Mouse (Mus musculus) CH12.LX (cell line): ENCODE measurements around the gene Slc25a12. TPM values are rescaled to one million over a fixed set of nuclear protein-coding genes. Genes with fewer than 3 reads are reported as not detected.

ENCODE experiments used
- DNase-seq: peaks from one replicate; pipeline ENCODE4 v3.0.0-alpha.2; 2013; ENCODE audit errors: extremely low read depth
- H3K27ac ChIP-seq: 2 replicates; pipeline ENCODE4 v1.5.1; 2012; ENCODE audit warnings: low read depth, mild to moderate bottlenecking, control low read depth, moderate library complexity; ENCODE audit not compliant: insufficient read depth
- H3K27me3 ChIP-seq: replicated peaks from 2 replicates; pipeline ENCODE3; 2012; ENCODE audit warnings: inconsistent platforms
- H3K36me3 ChIP-seq, 2 experiments: replicated peaks in 1 of 2; 2 replicates each; pipeline versions ENCODE3 to v1.6.1; 2012; ENCODE audit warnings: inconsistent platforms in 1 of 2, low read length in 1 of 2, mild to moderate bottlenecking in 1 of 2, mixed read lengths in 1 of 2, moderate library complexity in 1 of 2; ENCODE audit not compliant: control insufficient read depth in 1 of 2, insufficient read depth in 1 of 2
- H3K4me1 ChIP-seq, 2 experiments: 2 replicates each; pipeline ENCODE4 v1.6.1; 2012; ENCODE audit warnings: inconsistent platforms in 1 of 2, moderate library complexity in 1 of 2; ENCODE audit not compliant: insufficient read depth in 2 of 2, control insufficient read depth in 1 of 2
- H3K4me2 ChIP-seq: 2 replicates; pipeline ENCODE4 v1.6.1; 2012; ENCODE audit warnings: low read depth, mild to moderate bottlenecking, control low read depth; ENCODE audit not compliant: poor library complexity, insufficient read depth, severe bottlenecking
- H3K4me3 ChIP-seq, 3 experiments: fragments of 150-350 bp in 1 of 3; sonication (generic) in 1 of 3; replicated peaks in 1 of 3; 2 replicates each; pipeline versions ENCODE3 to v1.5.1; 2011 to 2012; ENCODE audit warnings: low read depth in 2 of 3, low read length in 2 of 3, mild to moderate bottlenecking in 2 of 3, moderate library complexity in 2 of 3, control low read depth in 1 of 3, improper control_type of control experiment in 1 of 3, inconsistent platforms in 1 of 3, mixed read lengths in 1 of 3; ENCODE audit not compliant: poor library complexity in 1 of 3
- H3K79me2 ChIP-seq: replicated peaks from 2 replicates; pipeline ENCODE4 v1.6.1; 2012; ENCODE audit warnings: mild to moderate bottlenecking, moderate library complexity; ENCODE audit not compliant: control insufficient read depth, poor library complexity, insufficient read depth, severe bottlenecking; ENCODE audit errors: extremely low read depth
- H3K9ac ChIP-seq: 2 replicates; pipeline ENCODE4 v1.6.1; 2012; ENCODE audit warnings: low read depth, mild to moderate bottlenecking, control low read depth, moderate library complexity; ENCODE audit not compliant: insufficient read depth
- H3K9me3 ChIP-seq: replicated peaks from 2 replicates; pipeline ENCODE3; 2012; ENCODE audit warnings: low read length, inconsistent platforms, mixed read lengths
- CHD1 ChIP-seq: IDR thresholded peaks from 2 replicates; pipeline ENCODE4 v1.6.1; 2012; ENCODE audit warnings: low read depth, low read length, improper control_type of control experiment, inconsistent platforms
- CHD2 ChIP-seq: IDR thresholded peaks from 2 replicates; pipeline ENCODE4 v1.6.1; 2011; ENCODE audit warnings: low read length, improper control_type of control experiment
- ETS1 ChIP-seq: conservative IDR thresholded peaks from 2 replicates; pipeline ENCODE4 v1.6.1; 2012; ENCODE audit warnings: low read depth, mild to moderate bottlenecking, inconsistent platforms, low read length, improper control_type of control experiment, moderate library complexity
- HCFC1 ChIP-seq: IDR thresholded peaks from 2 replicates; pipeline ENCODE4 v1.6.1; 2012; ENCODE audit warnings: low read depth, mild to moderate bottlenecking, inconsistent platforms, low read length, improper control_type of control experiment
- MEF2A ChIP-seq: IDR thresholded peaks from 2 replicates; pipeline ENCODE4 v1.6.1; 2014; ENCODE audit warnings: low read depth, mild to moderate bottlenecking, inconsistent platforms, low read length, improper control_type of control experiment, borderline replicate concordance
- NELFE ChIP-seq: IDR thresholded peaks from 2 replicates; pipeline ENCODE4 v1.6.1; 2011; ENCODE audit warnings: low read depth, low read length, improper control_type of control experiment
- NRF1 ChIP-seq: IDR thresholded peaks from 2 replicates; pipeline ENCODE4 v1.6.1; 2014; ENCODE audit warnings: low read depth, mild to moderate bottlenecking, inconsistent platforms, low read length, improper control_type of control experiment, moderate library complexity
- POLR2A ChIP-seq: IDR thresholded peaks from 2 replicates; pipeline ENCODE4 v1.6.1; 2011; ENCODE audit warnings: low read depth, mild to moderate bottlenecking, improper control_type of control experiment, low read length
- POLR2AphosphoS2 ChIP-seq: IDR thresholded peaks from 2 replicates; pipeline ENCODE4 v1.6.1; 2011; ENCODE audit warnings: low read depth, low read length, improper control_type of control experiment
- RAD21 ChIP-seq: IDR thresholded peaks from 2 replicates; pipeline ENCODE4 v1.6.1; 2011; ENCODE audit warnings: low read depth, mild to moderate bottlenecking, low read length, improper control_type of control experiment, moderate library complexity
- TCF12 ChIP-seq: IDR thresholded peaks from 2 replicates; pipeline ENCODE4 v1.6.1; 2014; ENCODE audit warnings: low read depth, mild to moderate bottlenecking, inconsistent platforms, low read length, improper control_type of control experiment
- USF2 ChIP-seq: conservative IDR thresholded peaks from 2 replicates; pipeline ENCODE4 v1.6.1; 2011; ENCODE audit warnings: low read depth, low read length, improper control_type of control experiment
- ZKSCAN1 ChIP-seq: IDR thresholded peaks from 2 replicates; pipeline ENCODE4 v1.6.1; 2012; ENCODE audit warnings: low read depth, inconsistent platforms, low read length, improper control_type of control experiment, borderline replicate concordance
- ZMIZ1 ChIP-seq: IDR thresholded peaks from 2 replicates; pipeline ENCODE4 v1.6.1; 2012; ENCODE audit warnings: low read depth, mild to moderate bottlenecking, inconsistent platforms, low read length, improper control_type of control experiment
- ZNF384 ChIP-seq: IDR thresholded peaks from 2 replicates; pipeline ENCODE4 v1.6.1; 2012; ENCODE audit warnings: low read depth, low read length, improper control_type of control experiment, inconsistent platforms
- dilution Hi-C: fragments of 300-500 bp; cut with MboI; formaldehyde crosslinking; loops from 2 replicates; pipeline ENCODE4 v1.14.3; 2020; ENCODE audit warnings: low sequenced_read_pairs; ENCODE audit not compliant: extremely low pct_unique_long_range_greater_than_20kb, extremely low pct_ligation_motif_present
- in situ Hi-C: fragments of 300-500 bp; cut with MboI; formaldehyde crosslinking; loops from 3 replicates; pipeline ENCODE4 v1.14.3; 2019; ENCODE audit warnings: low sequenced_read_pairs, low pct_ligation_motif_present, low pct_unique_long_range_greater_than_20kb, mixed read lengths
- polyA plus RNA-seq: library from polyadenylated mRNA; unstranded; fragments of >175 nt; gene quantifications from 2 replicates; pipeline ENCODE4 v1.2.1, GENCODE M21; 2012; ENCODE audit warnings: low read depth; ENCODE audit not compliant: insufficient read length
- total RNA-seq, 2 experiments: library from RNA; depleted of rRNA; stranded (reverse); fragments of 300-350 nt in 1 of 2; fragments of >200 nt in 1 of 2; gene quantifications; 2 replicates each; pipeline ENCODE4 v1.2.3; 2012 to 2014

Gene Slc25a12
- total and polyA plus RNA-seq, 3 experiments = 97.1 to 211 (median 123) TPM

DNA sequence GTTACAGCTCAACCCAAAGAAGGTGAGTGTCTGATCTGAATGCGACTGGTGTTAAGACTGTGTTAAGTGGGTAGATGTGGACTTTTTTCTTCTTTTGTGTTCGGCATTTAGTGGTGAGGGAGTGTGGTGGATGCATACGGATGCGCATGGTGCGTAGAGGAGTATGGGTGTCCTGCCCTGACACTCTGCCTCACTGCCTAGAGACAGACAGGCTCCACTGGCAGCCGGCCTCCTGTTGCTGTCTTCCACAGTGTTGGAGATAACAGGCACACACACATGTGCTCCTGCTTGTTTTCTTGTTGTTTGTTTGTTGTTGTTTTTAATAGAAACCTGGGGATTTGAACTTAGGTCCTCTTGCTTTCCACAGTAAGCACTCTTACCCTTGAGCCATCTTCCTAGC, 131.5 kb downstream of the Slc25a12 start:
- H3K79me2 ChIP-seq = 0 out of 2 replicates have a peak, but pooled peaks cover 2% of the 10 kb centered on the region
- peaks cover 9 to 31% of the 10 kb centered on the region in 2 experiments for H3K36me3 ChIP-seq
- DNase-seq = no peak
- TF ChIP-seq POLR2A = no peak
- no peak for TF ChIP-seq ZMIZ1
- TF ChIP-seq HCFC1 = no peak
- TF ChIP-seq ZNF384 = no peak
- no peak for TF ChIP-seq NELFE
- no peak for TF ChIP-seq ZKSCAN1
- no peak for TF ChIP-seq POLR2AphosphoS2
- no peak for TF ChIP-seq MEF2A
- TF ChIP-seq, all 38 proteins: peak for 0
- Histone ChIP-seq H3K9ac (no peak overlapping the region), H3K27ac (no peak overlapping the region), H3K9me3 (no peaks in the 10 kb centered on the region), H3K4me3 (no peak overlapping the region), H3K4me1 (peaks cover 0 to 6% of the 10 kb centered on the region in 2 experiments; a peak in 2 of 4 replicates), H3K4me2 (no peak overlapping the region), H3K27me3 (no peaks in the 10 kb centered on the region)
- in situ Hi-C loops (no loop called here), dilution Hi-C loops (no loop called here)

GRCm38 (mm10) chr2:71235420-71235819, 132.1 kb downstream of the Slc25a12 start:
- Histone ChIP-seq H3K36me3 (peaks cover 9 to 29% of the 10 kb centered on the region in 2 experiments), H3K27ac (no peak overlapping the region), H3K27me3 (no peaks in the 10 kb centered on the region), H3K4me1 (peaks cover 0 to 6% of the 10 kb centered on the region in 2 experiments; a peak in 2 of 4 replicates), H3K4me2 (no peak overlapping the region), H3K9ac (no peak overlapping the region), H3K79me2 (0 out of 2 replicates have a peak, but pooled peaks cover 2% of the 10 kb centered on the region), H3K4me3 (no peak overlapping the region), H3K9me3 (no peaks in the 10 kb centered on the region)
- in situ Hi-C loops = no loop called here
- dilution Hi-C loops = no loop called here
- TF ChIP-seq CHD2 = no peak
- no peak for TF ChIP-seq TCF12
- no peak for TF ChIP-seq RAD21
- no peak for TF ChIP-seq NRF1
- TF ChIP-seq ZNF384 = no peak
- TF ChIP-seq CHD1 = no peak
- no peak for TF ChIP-seq USF2
- no peak for TF ChIP-seq ETS1
- no peak for TF ChIP-seq ZKSCAN1
- no peak for DNase-seq
